Mouse (Mus musculus) erythroblast, adult 5-6 weeks (primary cell): Measurements from ENCODE around the gene Lenep. TPM values are rescaled to one million over a fixed set of nuclear protein-coding genes. Genes with fewer than 3 reads are reported as not detected.

Experiments
- ATAC-seq: replicated peaks from 2 replicates; pipeline ENCODE4 v1.8.0; 2016; ENCODE audit warnings: moderate number of reproducible peaks, mild to moderate bottlenecking, moderate TSS enrichment, inconsistent platforms; ENCODE audit not compliant: poor library complexity, low FRiP score, severe bottlenecking
- total RNA-seq, 2 experiments: library from RNA; stranded (forward) in 1 of 2; stranded (reverse) in 1 of 2; fragments of 150-400 nt in 1 of 2; fragments of 200-764, 138-1000 nt in 1 of 2; gene quantifications; 2 replicates each; pipeline versions ENCODE4 v1.2.3 to v1.2.4; 2015 to 2017; ENCODE audit warnings: low replicate concordance in 2 of 2

Lenep gene
- total RNA-seq, 2 experiments from 2014 or later = 0.17 to 3.7 TPM

DNA sequence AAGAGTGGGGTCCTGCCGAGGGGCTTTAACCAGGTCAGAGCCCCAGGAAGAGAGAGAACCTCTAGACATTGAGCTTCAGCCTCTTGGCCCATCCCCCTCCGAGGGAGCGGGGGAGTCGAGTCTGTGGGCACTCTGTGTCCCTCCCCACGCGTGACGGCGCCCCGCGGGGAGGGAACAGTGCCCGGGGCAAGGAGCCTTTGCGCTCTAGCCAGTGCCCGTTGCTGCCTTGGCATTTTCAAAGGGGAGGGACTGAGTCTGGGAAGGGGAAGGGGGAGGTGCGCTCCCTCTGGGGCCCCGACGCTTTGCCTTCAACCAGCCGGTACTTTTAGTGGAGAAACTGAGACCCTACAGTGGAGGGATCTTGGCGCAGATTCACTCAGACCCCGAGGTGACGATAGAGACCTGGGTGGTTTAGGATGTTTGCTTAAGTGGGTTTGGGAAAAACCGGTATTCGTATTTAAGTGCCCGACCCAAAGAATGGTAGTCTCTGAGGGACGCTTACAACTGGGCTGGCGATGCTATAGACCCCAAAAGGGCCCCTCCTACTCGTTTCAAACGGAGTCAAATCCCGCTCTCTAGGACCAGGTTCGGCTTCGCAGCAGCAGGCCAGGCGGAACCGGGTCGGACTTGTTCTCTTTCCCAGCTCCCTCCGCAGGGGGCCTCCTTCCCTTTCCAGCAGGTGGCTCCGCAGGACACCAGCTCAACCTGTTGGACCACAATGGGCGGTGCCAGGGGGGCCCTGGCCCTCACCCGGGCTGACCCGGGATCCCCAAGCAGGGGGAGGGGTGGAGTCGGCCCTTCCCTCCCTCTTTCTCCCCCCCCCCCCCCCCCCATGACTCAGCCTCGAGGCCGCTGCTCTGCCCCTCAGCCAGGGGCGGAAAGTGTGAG, 8.3 kb downstream of the Lenep start, which contains the start of gene Zbtb7b:
Zbtb7b (minus strand) TSS at position 771 of the 888 bp plus-strand sequence.
- peak; percentile 56 for ATAC-seq

DNA sequence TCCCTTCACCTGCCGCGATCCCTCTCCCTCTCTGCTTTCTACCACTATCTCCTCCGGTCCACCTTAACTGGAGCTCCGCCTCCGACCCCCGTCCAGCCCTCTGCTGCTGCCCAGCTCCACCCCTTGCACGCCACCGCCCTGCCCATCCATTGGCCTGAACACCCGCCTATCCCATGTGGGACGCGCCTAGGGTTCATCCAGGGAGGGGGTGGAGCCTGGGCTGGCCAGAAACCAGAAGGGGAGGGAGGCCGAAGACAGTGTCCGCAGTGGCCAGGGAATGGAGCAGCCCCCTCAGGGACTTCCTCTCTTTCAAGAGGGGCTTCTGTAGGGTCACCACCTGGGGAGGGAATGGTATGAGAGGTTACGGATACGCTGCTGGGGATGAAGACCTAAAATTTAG, 9.0 kb downstream of the Lenep start:
- ATAC-seq = peak; percentile 89

DNA sequence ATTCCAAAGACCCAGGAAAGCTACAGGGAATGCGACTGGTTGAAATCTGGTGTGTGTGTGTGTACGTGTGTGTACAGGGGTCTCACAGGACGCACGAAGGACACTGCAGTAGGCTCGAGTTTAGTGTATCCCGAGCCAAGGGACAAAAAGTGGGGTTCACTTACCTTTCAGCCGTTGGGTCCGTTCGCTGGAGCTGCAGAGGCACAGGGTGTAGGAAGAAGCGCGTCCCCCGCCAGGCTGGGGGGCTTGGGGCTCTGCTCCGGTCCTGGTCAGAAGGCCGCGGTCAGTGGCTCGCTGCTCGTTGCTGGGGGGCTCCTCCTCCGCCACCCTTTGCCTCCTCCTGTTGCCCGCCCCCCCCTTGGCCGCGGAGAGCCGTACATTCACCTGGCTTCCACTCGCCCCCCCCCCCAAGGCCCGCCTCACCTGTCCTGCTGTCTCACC, 9.7 kb downstream of the Lenep start:
- no peak for ATAC-seq

DNA sequence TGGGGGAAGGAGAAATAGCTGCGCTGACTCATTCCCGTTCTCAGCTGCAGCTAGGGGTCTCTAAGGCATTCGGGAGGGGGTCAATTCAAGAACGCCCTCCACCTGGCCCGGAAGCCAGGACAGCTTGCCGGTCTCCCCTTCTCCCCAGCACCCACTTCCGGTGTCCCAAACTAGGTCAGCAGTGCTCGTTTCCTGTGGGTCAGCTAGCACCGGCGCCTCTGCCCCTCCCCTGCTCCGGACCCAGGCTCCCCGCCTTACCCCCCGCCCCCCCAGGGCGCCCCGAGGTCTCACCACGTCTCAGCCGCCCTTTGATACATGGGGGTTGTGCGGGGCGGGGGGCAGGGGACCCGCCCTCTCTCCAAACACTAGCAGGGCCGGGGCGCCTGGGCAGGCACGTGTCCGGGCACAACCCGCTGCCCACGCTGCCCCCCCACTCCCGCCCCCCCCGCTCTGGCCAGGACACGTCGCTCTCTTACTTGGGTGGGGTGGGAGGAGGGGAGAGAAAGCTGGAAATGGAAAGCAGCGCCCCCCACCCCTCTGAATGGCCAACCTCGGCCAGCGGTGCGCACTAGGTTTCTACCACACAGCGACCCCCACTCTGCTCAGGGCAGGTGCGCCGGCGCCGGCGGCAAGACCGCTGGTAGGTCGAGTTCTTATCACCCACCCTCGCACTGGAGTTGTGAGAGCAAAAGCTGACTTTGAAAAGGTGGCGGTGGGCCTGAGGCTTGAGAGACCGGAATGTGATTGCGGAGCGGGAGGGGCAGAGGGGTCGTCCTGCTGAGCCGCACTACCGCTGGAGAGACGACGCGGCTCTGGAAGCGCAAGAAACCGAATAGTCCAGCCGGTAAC, 10.7 kb downstream of the Lenep start:
- ATAC-seq = no peak

DNA sequence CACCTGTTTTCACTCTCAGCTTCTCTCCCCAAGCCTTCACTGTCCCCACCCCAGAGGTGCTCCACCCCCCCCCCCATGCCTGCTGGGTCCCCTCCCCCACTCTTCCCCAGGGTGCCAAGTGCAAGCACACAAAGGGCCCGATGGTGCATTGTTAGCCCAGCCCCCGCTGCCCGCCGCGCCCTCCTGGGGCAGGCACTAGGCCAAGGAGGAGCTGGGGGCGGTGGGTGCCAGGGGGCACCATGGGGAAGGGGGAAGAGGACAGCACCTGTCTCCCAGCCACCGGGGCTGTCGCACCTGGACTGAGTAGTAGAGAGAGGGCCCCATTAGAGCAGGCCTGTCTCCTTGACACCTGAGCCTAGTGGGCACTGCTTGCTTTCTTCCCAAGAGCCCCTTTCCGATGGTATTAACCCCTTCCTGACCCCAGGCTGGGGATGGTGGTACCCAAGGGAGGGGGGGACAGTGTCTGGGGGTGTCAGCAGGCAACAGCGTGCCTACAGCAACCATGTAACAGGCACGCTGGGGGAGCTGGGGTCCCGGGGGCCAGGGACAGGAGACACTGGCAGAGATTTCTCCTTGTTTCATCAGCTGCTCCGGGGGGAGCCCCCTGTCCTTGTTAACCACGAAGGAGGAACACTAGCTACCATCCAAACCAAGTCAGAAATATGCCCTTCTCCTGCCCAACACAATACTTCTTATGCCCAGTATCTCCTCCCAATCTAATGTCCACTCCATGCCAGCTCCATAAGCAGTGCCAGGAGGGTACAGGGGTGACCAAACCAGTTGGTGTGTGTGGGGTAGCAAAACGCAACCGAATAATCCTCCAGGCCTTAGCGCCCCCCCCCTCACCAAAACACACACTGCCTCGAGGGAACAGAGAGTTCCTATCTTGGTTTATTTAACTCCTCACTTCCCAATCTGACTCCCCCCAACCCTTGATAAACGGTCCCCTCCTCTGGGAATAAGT, 11.6 kb downstream of the Lenep start:
- no peak for ATAC-seq

DNA sequence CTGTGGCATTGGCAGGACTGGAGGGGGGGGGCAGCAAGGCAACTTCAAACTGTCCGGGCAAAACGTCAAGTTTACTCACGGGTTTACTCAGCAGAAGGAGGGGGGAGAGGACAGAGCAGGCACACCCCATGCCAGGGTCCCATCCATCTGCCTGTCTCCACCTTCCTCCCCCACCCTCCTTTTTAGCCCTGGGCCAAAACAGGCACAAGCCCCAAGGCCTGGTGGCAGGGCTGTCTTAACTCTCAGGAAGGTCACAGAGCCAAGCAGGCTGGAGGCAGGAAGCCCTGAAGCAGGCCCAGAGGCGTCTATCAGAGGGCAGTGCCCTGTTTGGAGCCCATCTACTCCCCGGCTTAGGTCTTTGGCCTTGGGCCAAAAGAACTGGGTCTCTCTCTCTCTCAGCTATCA, 12.5 kb downstream of the Lenep start:
- no peak for ATAC-seq

DNA sequence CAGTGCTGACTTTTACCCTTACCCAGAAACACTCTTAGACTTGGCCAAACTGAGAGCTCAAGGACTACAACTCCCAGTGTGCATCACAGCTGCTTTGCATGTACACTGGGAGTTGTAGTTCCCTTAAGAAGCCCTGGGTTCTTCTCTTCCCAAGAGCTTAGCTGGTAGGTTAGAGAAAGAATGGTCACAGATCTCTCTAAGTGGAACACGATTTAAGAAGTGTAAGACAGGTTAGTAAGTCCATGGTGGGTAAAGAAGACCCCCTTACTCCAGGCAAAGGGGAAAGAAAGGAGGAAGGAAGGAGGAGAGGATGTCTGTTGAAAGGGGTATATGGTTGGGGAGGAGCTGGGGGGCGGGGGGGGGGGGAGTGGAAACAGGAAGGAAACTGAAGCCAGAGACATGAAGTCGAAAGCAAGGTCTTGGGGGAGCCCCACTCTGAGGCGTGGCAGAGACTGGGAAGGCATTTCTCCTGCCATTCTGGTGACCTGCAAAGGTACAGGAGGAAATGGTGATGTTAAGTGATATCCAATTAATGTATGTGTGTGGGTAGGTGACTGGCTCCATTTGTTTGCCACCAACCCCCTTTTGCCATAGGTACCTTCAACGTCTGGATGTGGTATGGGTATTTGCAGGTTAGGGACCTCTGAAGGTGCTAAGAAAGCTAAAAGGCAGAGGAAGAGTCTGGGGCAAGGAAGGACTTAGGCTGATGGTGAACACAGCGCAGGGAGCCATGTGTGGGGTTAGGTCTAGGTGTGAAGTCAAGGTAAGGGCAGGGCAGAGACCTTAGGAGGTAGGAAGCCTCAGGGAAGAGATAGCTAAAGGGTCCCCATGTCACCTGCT, 13.5 kb downstream of the Lenep start:
- ATAC-seq = no peak

DNA sequence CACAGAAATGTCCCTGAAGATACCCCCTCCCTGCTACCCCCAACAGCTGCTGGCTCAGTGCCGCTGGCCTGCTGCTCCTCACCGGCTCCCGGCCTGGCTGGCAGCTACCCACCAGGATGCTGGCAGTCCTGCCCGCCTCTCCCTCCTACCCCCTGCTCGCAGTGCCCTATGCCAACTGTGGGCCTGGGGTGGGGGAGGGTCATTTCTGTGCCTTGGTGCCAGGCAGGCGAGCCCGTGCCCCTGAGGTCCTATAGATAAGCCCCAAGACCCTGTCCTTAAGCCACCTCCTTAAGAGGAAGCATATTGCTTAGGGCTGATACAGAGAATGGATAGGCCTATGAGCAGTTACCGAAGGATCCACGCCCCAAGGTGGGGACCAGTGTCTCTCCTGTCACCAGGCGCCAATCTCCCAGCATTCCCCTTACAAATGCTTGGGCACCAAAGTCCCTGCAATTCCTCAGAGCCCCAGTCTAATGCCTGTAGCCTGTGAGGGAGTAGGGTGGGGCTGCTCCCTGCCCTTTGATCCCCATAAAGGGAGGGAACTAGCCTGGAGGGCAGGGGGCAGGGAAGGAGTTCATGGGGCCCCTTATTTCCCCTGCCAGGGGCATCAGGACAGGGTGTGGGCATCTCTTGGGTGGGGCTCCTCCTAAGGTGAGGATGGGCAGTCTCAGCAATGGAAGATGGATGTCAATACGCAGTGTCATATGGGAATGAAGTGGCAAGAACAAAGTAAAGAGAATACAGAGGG, 14.3 kb downstream of the Lenep start:
- no peak for ATAC-seq

DNA sequence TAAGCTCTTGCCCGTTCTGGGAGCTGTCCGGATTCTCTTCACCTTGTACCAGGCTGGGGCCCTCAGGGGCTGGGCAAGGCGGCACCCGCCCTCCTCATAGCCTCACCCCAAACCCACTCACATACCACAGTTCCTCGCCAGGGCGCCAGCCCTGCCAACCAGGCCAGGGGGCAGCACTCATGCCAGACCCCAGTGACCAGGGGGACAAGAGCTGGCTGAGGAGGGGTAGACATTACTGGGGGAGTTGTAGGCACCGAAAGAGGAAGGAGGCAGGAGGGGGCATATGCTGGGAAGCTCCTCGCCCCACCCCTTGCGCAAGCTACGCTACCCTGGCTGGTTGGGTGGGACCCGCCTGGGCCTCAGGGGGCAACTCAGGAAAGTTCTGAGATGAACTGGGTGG, 15.0 kb downstream of the Lenep start:
- no peak for ATAC-seq

DNA sequence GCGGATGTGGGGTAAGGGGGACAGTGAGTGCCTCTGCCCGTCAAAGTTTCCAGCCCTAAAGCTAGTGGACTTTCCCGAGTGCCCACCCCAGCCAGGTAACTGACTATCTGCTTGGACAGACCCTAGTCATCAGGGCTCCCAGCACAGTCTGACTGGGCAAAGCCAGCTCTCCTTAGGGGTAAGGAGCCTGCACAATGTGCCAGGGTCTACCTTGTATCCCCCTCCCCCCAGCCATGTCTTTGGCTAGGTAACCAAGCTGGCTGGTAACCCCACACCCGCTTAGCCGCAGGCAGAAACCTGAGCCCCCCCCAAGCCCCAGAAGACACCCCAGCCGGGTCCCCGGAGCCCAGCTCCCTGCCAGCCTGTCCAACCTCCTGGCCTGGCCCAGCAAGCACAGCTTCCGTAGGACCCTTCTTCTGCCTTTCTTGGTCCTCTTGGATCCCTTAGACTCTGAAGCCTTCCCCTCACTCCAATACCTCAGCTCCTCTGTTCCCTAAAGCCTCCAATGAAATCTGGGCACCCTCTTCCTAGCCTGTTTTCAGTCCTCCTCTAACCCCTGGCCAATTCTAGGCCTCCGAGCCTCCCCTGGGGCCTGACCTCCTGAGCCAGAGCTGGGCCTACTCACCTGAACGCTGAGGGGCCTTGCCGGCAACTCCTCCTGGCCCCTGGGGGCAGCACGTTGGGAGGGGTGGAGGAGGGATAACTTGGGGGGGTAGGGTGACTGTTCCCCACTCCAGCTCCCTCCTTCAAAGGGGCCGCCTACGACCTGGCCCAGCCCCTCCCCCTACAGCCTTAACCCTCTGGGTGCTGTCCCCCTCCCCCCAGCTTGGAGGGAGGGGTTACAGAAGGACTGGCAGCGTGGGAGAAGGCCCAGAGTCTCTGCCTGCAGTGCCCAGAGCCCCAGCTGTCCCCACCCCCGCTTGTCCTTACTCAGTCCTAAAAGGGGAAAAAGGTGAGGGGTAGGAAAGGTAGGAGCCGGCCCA, 15.9 kb downstream of the Lenep start:
- ATAC-seq = no peak

DNA sequence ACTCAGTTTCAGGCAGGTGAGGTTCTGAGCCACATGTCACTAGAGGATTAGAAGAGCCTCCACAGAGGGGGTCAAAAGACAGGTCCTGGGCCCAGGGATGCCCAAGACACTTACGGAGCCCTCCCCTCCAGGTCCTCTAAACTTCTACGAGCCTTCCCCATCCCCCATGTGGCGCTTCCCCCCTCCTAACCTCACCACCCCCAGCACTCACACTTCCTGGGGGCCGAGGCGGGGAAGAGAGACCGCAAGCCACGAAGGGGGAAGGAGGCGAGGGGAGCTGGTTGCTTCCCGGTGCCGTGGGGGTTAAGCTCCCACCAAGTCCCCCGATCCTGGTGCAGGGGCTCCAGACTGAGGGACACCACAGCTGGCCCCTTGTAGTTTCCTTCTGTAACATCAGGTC, 17.1 kb downstream of the Lenep start:
- ATAC-seq = no peak

DNA sequence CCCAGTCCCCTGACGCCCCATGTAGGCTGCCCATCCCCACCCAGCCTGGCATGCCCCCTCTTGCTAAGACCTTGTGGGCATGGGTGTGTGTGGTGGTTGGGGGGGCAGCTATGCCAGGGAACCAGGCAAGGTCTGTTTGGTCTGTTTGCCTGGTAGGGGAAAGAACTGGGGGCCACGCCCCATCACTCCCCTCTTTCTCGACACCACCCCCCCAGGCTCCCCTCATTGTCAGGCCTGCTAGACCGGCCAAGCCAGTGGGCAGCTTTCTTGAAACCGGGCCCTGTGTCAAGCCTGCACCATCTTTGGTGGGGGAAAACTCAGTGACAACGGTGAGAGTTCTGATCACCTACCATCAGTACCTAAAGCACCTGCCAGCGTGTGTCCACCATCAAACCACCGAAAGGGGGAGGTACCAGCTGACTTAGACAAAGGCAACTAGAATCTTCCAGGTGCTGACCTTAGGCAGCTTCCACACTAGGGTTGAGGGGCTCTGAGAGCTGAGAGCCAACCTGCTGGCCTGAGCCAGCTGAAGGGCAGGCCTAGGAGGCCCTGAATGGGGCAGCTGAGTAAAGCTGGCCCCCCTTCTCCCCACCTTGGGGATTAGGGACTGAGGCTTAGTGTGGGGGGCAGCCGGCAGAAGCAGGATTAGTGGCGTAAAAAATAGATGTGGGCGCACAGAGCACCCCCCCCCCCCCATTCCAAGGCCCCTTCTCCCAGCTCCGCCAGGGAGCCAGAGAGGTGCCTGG, 18.1 kb downstream of the Lenep start:
- no peak for ATAC-seq

DNA sequence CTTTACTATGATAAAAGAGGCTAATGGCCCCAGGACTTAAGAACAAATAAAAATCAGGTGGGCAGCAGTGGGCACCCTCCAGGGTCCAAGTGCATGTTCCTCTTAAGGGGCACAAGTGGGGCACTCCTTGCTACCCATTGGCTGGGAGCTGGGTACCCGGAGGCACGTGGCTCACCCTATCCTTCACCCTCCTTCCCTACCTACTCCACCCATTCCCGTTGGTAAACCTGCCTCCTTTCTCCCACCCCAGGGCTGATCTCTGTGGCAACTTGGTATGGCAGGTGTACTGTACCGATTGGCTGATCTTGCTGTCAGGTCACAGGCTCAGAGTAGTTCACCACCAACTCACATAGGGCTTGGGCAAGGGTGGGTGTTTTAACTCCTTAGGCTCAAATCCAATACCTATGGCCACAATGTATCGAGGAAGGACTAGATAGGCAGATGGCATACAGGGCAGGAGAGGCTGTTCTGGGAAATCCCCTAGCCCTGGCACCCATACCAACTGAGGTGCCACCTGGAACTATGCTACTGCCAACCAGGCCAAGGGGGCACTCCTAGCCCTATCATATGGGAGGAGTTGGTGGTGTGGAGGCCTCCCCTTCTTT, 18.8 kb downstream of the Lenep start:
- ATAC-seq = no peak

DNA sequence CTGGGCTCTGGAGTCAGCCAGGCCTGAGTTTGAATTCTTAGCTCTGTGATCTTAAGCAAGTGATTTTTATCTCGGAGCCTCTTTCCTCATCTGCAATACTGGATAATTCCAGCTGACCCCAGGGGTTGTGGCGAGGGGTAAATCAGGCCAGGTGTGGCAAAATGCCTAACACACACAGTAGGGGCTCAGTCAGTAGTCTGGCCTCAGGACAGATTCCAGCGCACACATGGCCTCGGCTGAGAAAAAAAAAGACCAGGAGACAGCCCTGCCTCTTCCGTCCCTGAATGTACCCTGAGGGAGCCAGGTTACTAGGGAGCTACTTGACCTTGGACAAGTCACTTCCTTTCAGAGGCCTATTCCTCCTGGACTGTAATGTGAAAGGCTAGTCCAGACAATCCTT, 19.6 kb downstream of the Lenep start:
- ATAC-seq = no peak

DNA sequence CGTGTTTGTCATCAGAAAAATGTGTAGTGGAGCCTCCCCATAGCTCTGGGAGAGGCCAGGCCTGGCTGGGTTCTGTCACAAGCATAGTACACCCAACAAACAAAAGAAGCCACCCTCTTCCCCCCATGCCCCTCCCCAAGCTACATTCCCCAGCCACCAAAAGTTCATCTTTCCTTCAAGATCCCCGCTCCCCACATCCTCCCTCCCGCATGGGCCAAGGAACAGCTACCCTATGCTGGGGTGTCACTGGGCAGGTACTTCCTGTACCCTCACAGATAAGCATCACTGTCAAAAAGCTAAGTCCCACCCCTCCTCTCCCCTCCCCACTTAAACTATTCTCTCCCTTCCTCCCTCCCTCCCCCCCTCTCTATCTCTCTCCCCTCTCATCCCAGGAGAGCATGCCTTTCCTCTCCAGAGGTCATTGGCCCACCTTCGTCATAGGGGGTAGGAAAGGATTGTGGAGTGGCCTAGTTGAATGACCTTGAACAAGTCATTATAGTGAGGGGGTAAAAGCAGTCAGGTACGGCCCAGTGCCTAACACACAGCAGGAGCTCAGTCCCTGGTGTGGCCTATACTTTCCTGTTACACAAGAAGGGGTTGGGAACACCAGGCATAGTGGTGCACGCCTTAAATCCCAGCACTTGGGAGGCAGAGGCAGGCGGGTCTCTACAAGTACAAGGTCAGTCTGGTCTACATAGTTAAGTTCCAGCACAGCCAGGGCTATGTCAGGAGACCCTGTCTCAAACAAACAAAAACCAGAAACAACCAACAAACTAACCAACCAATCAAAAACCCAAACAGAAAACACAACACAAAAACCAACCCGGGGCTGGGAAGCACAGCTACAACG, 20.3 kb downstream of the Lenep start:
- no peak for ATAC-seq
